Mouse (Mus musculus) naive thymus-derived CD4-positive, alpha-beta T cell, adult 5 months (primary cell): Measurements from ENCODE around the gene Gm5798. TPM values are rescaled to one million over a fixed set of nuclear protein-coding genes. Genes with fewer than 3 reads are reported as not detected.

Source experiments
- polyA plus RNA-seq: library from polyadenylated mRNA; unstranded; fragments of 100-300 nt; shearing (Covaris generic); gene quantifications from one replicate; pipeline ENCODE4 v1.2.1, GENCODE M21; 2017

Gm5798 gene
- polyA plus RNA-seq = not detected

GRCm38 (mm10) chr14:41348309-41348708 lies at the start of gene Gm5798:
Gene Gm5798 (plus strand): TSS chr14:41348609.

GRCm38 (mm10) chr14:41386279-41386678 lies 37.9 kb downstream of the Gm5798 start, which contains the start of gene Gm7945:
Gene Gm7945 (minus strand): TSS chr14:41386379.

Other genes with a start within 250 kb of the Gm5798 start
- not detected for gene Mat1a, start 243.6 kb upstream of the Gm5798 start, polyA plus RNA-seq
- gene Sftpa1, start 216.8 kb upstream of the Gm5798 start, polyA plus RNA-seq = not detected
- gene Mbl1, start 197.2 kb upstream of the Gm5798 start, polyA plus RNA-seq = not detected
- not detected for gene Sftpd, start 163.5 kb upstream of the Gm5798 start, polyA plus RNA-seq
- gene Gm2832, start 69.8 kb upstream of the Gm5798 start, polyA plus RNA-seq = not detected
- gene Gm7945, start 37.8 kb downstream of the Gm5798 start, polyA plus RNA-seq = not detected
- not detected for gene Gm6482, start 59.7 kb downstream of the Gm5798 start, polyA plus RNA-seq
- gene Gm7954, start 104.9 kb downstream of the Gm5798 start, polyA plus RNA-seq = not detected
- gene Gm3486, start 140.9 kb downstream of the Gm5798 start, polyA plus RNA-seq = not detected
- not detected for gene Gm7970, start 207.0 kb downstream of the Gm5798 start, polyA plus RNA-seq
- not detected for gene 1700049E17Rik2, start 224.6 kb downstream of the Gm5798 start, polyA plus RNA-seq